Comparison of ENCODE assay signal across 20 mouse cellular contexts in genomic region chr8:123791845-123792225, GRCm38 (mm10). TPM values are rescaled to one million over a fixed set of nuclear protein-coding genes. Genes with fewer than 3 reads are reported as not detected.
DNase-seq lines count a peak whose midpoint lies in the region; ATAC-seq and TF ChIP-seq lines count a peak whose summit lies in the region.
"Had no signal": no experiment of that assay in that cellular context is flagged by ENCODE, and none has a peak within 500 bp of the region (broad histone marks: within the 10 kb centered on the region; RNA-seq: fewer than 3 reads in every experiment).

No protein-coding gene starts in this region.

- H3K4me3 ChIP-seq in hindbrain, embryonic 12.5 days: no peak overlapping the region
- no peak overlapping the region for H3K4me3 ChIP-seq in hindbrain, postnatal 0 days (ENCODE audit: low read length)
- H3K4me3 ChIP-seq in midbrain, embryonic 11.5 days (ENCODE audit: low read depth, low read length): no peak overlapping the region
- H3K4me3 ChIP-seq in midbrain, embryonic 15.5 days: no peak overlapping the region
- no peak overlapping the region for H3K4me3 ChIP-seq in forebrain, embryonic 14.5 days (ENCODE audit: low read depth, low read length)
- H3K4me3 ChIP-seq in midbrain, embryonic 14.5 days (replicated peaks; ENCODE audit: low read depth, low read length): no peak overlapping the region
- H3K4me3 ChIP-seq: heart, adult 2 months; liver, embryonic 13.5 days; stomach, embryonic 15.5 days had no signal

- TF ChIP-seq CTCF in hindbrain, postnatal 0 days (IDR thresholded peaks at IDR 0.05; ENCODE audit: low read depth): no peak

- peak overlapping the region; percentile 70 for H3K27ac ChIP-seq in hindbrain, embryonic 12.5 days
- no peak overlapping the region for H3K27ac ChIP-seq in hindbrain, postnatal 0 days
- peak overlapping the region; percentile 87 for H3K27ac ChIP-seq in midbrain, embryonic 11.5 days (ENCODE audit: low read depth, low read length)
- H3K27ac ChIP-seq in midbrain, embryonic 15.5 days: no peak overlapping the region
- H3K27ac ChIP-seq in forebrain, embryonic 14.5 days (ENCODE audit: low read depth, low read length): peak overlapping the region; percentile 68; the same call in 1 of the 2 replicates
- H3K27ac ChIP-seq in midbrain, embryonic 14.5 days (replicated peaks; ENCODE audit: low read depth, low read length): peak overlapping the region; percentile 26; the same call in 1 of the 2 replicates
- H3K27ac ChIP-seq: heart, adult 2 months; liver, embryonic 13.5 days; stomach, embryonic 15.5 days had no signal

- H3K36me3 ChIP-seq in hindbrain, embryonic 12.5 days: no peaks in the 10 kb centered on the region
- no peaks in the 10 kb centered on the region for H3K36me3 ChIP-seq in hindbrain, postnatal 0 days (ENCODE audit: insufficient read depth, low read length)
- no peaks in the 10 kb centered on the region for H3K36me3 ChIP-seq in midbrain, embryonic 11.5 days (ENCODE audit: control insufficient read depth, insufficient read depth, low read length)
- no peaks in the 10 kb centered on the region for H3K36me3 ChIP-seq in midbrain, embryonic 15.5 days (replicated peaks)
- no peaks in the 10 kb centered on the region for H3K36me3 ChIP-seq in forebrain, embryonic 14.5 days (ENCODE audit: control insufficient read depth, insufficient read depth, low read length)
- H3K36me3 ChIP-seq in midbrain, embryonic 14.5 days (ENCODE audit: control insufficient read depth, insufficient read depth, low read length): no peaks in the 10 kb centered on the region
- H3K36me3 ChIP-seq: liver, embryonic 13.5 days; stomach, embryonic 15.5 days had no signal

- 62% methylated on average over 7 of the region's 7 CpGs for WGBS in hindbrain, embryonic 12.5 days
- 60% methylated on average over 7 of the region's 7 CpGs for WGBS in hindbrain, postnatal 0 days
- WGBS in midbrain, embryonic 11.5 days: 68% methylated on average over 7 of the region's 7 CpGs
- WGBS in midbrain, embryonic 15.5 days: 52% methylated on average over 7 of the region's 7 CpGs
- WGBS in forebrain, embryonic 14.5 days: 66% methylated on average over 7 of the region's 7 CpGs
- WGBS in midbrain, embryonic 14.5 days: 56% methylated on average over 7 of the region's 7 CpGs

- H3K9ac ChIP-seq in hindbrain, embryonic 12.5 days: 0 out of 2 replicates have a peak overlapping the region, but pooled peaks have one; percentile 5
- no peak overlapping the region for H3K9ac ChIP-seq in hindbrain, postnatal 0 days (replicated peaks; ENCODE audit: low read length)
- peak overlapping the region; percentile 39; the same call in 1 of the 2 replicates for H3K9ac ChIP-seq in midbrain, embryonic 11.5 days (ENCODE audit: low read length)
- H3K9ac ChIP-seq in midbrain, embryonic 15.5 days: no peak overlapping the region
- peak overlapping the region; percentile 6; the same call in 1 of the 2 replicates for H3K9ac ChIP-seq in forebrain, embryonic 14.5 days (ENCODE audit: low read length)
- H3K9ac ChIP-seq in midbrain, embryonic 14.5 days (replicated peaks; ENCODE audit: low read length): no peak overlapping the region
- H3K9ac ChIP-seq: liver, embryonic 13.5 days; stomach, embryonic 15.5 days had no signal

- H3K4me2 ChIP-seq in hindbrain, embryonic 12.5 days (replicated peaks): no peak overlapping the region
- H3K4me2 ChIP-seq in hindbrain, postnatal 0 days (ENCODE audit: low read depth, low read length): no peak overlapping the region
- no peak overlapping the region; the same call in 1 of the 2 replicates for H3K4me2 ChIP-seq in midbrain, embryonic 11.5 days
- H3K4me2 ChIP-seq in midbrain, embryonic 15.5 days: no peak overlapping the region
- no peak overlapping the region for H3K4me2 ChIP-seq in forebrain, embryonic 14.5 days (ENCODE audit: low read length)
- H3K4me2 ChIP-seq in midbrain, embryonic 14.5 days (ENCODE audit: low read length): no peak overlapping the region
- H3K4me2 ChIP-seq: liver, embryonic 13.5 days; stomach, embryonic 15.5 days had no signal

- H3K9me3 ChIP-seq in hindbrain, embryonic 12.5 days (replicated peaks): no peaks in the 10 kb centered on the region
- H3K9me3 ChIP-seq in hindbrain, postnatal 0 days (ENCODE audit: low read length): no peaks in the 10 kb centered on the region
- H3K9me3 ChIP-seq in midbrain, embryonic 11.5 days (ENCODE audit: control insufficient read depth, low read length): no peaks in the 10 kb centered on the region
- no peaks in the 10 kb centered on the region for H3K9me3 ChIP-seq in midbrain, embryonic 15.5 days
- H3K9me3 ChIP-seq in forebrain, embryonic 14.5 days (replicated peaks; ENCODE audit: control insufficient read depth, low read length): no peaks in the 10 kb centered on the region
- no peaks in the 10 kb centered on the region for H3K9me3 ChIP-seq in midbrain, embryonic 14.5 days (ENCODE audit: control insufficient read depth, low read length)
- H3K9me3 ChIP-seq: liver, embryonic 13.5 days; stomach, embryonic 15.5 days had no signal

- 0 out of 2 replicates have a peak, but pooled peaks cover 4% of the 10 kb centered on the region for H3K27me3 ChIP-seq in hindbrain, embryonic 12.5 days
- H3K27me3 ChIP-seq in hindbrain, postnatal 0 days (ENCODE audit: insufficient read depth, low read length): no peaks in the 10 kb centered on the region
- H3K27me3 ChIP-seq in midbrain, embryonic 11.5 days (ENCODE audit: control insufficient read depth, insufficient read depth, low read length): no peaks in the 10 kb centered on the region
- H3K27me3 ChIP-seq in midbrain, embryonic 15.5 days (replicated peaks): peaks cover 6% of the 10 kb centered on the region; the same call in 1 of the 2 replicates
- H3K27me3 ChIP-seq in forebrain, embryonic 14.5 days (replicated peaks; ENCODE audit: control insufficient read depth, insufficient read depth, low read length): no peaks in the 10 kb centered on the region
- no peaks in the 10 kb centered on the region for H3K27me3 ChIP-seq in midbrain, embryonic 14.5 days (ENCODE audit: control insufficient read depth, insufficient read depth, low read length)
- H3K27me3 ChIP-seq: liver, embryonic 13.5 days; stomach, embryonic 15.5 days had no signal

- peaks cover 18% of the 10 kb centered on the region for H3K4me1 ChIP-seq in hindbrain, embryonic 12.5 days
- H3K4me1 ChIP-seq in hindbrain, postnatal 0 days (ENCODE audit: insufficient read depth, low read length): no peaks in the 10 kb centered on the region
- H3K4me1 ChIP-seq in midbrain, embryonic 11.5 days (ENCODE audit: control insufficient read depth, insufficient read depth, low read length): peaks cover 13% of the 10 kb centered on the region
- no peaks in the 10 kb centered on the region for H3K4me1 ChIP-seq in midbrain, embryonic 15.5 days
- peaks cover 2% of the 10 kb centered on the region; the same call in 1 of the 2 replicates for H3K4me1 ChIP-seq in forebrain, embryonic 14.5 days (ENCODE audit: control insufficient read depth, insufficient read depth, low read length)
- no peaks in the 10 kb centered on the region for H3K4me1 ChIP-seq in midbrain, embryonic 14.5 days (ENCODE audit: control insufficient read depth, insufficient read depth, low read length)

- DNase-seq in hindbrain, postnatal 0 days (ENCODE audit: low spot score): no peak
- no peak for DNase-seq in midbrain, embryonic 11.5 days (ENCODE audit: low spot score, missing footprints)
- no peak for DNase-seq in forebrain, embryonic 14.5 days (ENCODE audit: low spot score)
- DNase-seq in midbrain, embryonic 14.5 days: no peak
- DNase-seq in lung, postnatal 4 days: no peak
- DNase-seq: adrenal gland, adult 2 months; cerebellum, adult 11 months; cerebellum, adult 9-11 months; gastrocnemius, postnatal 36 days; heart, adult 2 months; layer of hippocampus, adult 9-11 months; liver, embryonic 13.5 days; lung, adult 2 months; lung, postnatal 14 days; right cerebral cortex, adult 18-20 months; right cerebral cortex, postnatal 4 days; thymus, postnatal 25 days had no signal

- ATAC-seq in hindbrain, embryonic 12.5 days (ENCODE audit: low FRiP score): no peak
- ATAC-seq in hindbrain, postnatal 0 days: no peak
- ATAC-seq in midbrain, embryonic 11.5 days (ENCODE audit: low FRiP score): no peak
- ATAC-seq in midbrain, embryonic 15.5 days (replicated peaks): no peak
- no peak for ATAC-seq in forebrain, embryonic 14.5 days
- no peak for ATAC-seq in midbrain, embryonic 14.5 days (ENCODE audit: low FRiP score, low TSS enrichment)

RNA-seq across cellular contexts. Expression of gene Rab4a, which starts 13.9 kb away (rescaled TPM):
- 61.0 and 61.2 TPM in 2 replicates for polyA plus RNA-seq in hindbrain, embryonic 12.5 days (2016; fragmentation: Nextera tagmentation; extraction: Ambion mirVana)
- total RNA-seq in hindbrain, postnatal 0 days (2014; rRNA removed): 46.3 and 58.3 TPM in 2 replicates
- polyA plus RNA-seq in hindbrain, postnatal 0 days (2015; fragmentation: Nextera tagmentation; extraction: Ambion mirVana): 94.7 and 96.8 TPM in 2 replicates
- polyA plus RNA-seq in midbrain, embryonic 11.5 days (2014; fragmentation: Nextera tagmentation; extraction: Ambion mirVana): 58.8 and 61.2 TPM in 2 replicates
- polyA plus RNA-seq in midbrain, embryonic 15.5 days (2015; fragmentation: Nextera tagmentation; extraction: Ambion mirVana): 73.5 and 76.3 TPM in 2 replicates
- 68.2 and 74.5 TPM in 2 replicates for polyA plus RNA-seq in forebrain, embryonic 14.5 days (2014; fragmentation: Nextera tagmentation; extraction: Ambion mirVana)
- polyA plus RNA-seq in midbrain, embryonic 14.5 days (2014; fragmentation: Nextera tagmentation; extraction: Ambion mirVana): 69.8 and 75.8 TPM in 2 replicates

Comparison
In these comparisons a context has a peak if more than half of its experiments do, and no peak if none do; other contexts are left out.
1. H3K27ac ChIP-seq: peak in hindbrain, embryonic 12.5 days (single experiment), midbrain, embryonic 11.5 days (single experiment), forebrain, embryonic 14.5 days (single experiment) and midbrain, embryonic 14.5 days (single experiment); none in hindbrain, postnatal 0 days (single experiment) and midbrain, embryonic 15.5 days (single experiment).
2. H3K9ac ChIP-seq: peak in hindbrain, embryonic 12.5 days (single experiment), midbrain, embryonic 11.5 days (single experiment) and forebrain, embryonic 14.5 days (single experiment); none in hindbrain, postnatal 0 days (single experiment), midbrain, embryonic 15.5 days (single experiment) and midbrain, embryonic 14.5 days (single experiment).